Mouse (Mus musculus) embryonic facial prominence, embryonic 11.5 days (tissue): ENCODE results near the gene Tpx2. TPM values are rescaled to one million over a fixed set of nuclear protein-coding genes. Genes with fewer than 3 reads are reported as not detected.

ENCODE experiments used
- ATAC-seq: fragments of 200-750 bp; cut with Nextera tagmentation; replicated peaks from 2 replicates; pipeline ENCODE4 v1.8.0; 2017; ENCODE audit warnings: low read depth; ENCODE audit not compliant: insufficient number of reproducible peaks, low FRiP score, low TSS enrichment
- DNase-seq: peaks from one replicate; pipeline ENCODE4 v3.0.0-alpha.2; 2015; ENCODE audit warnings: low spot score
- H3K27ac ChIP-seq: fragments of 300-500 bp; sonication (generic); replicated peaks from 2 replicates; pipeline ENCODE4 v1.5.1; 2014; ENCODE audit warnings: mild to moderate bottlenecking, low read depth, low read length, control low read depth
- H3K27me3 ChIP-seq: fragments of 300-500 bp; sonication (generic); 2 replicates; pipeline ENCODE4 v1.6.1; 2014; ENCODE audit warnings: mild to moderate bottlenecking, low read length, moderate library complexity, mixed read lengths; ENCODE audit not compliant: control insufficient read depth, insufficient read depth
- H3K36me3 ChIP-seq: fragments of 300-500 bp; sonication (generic); replicated peaks from 2 replicates; pipeline ENCODE4 v1.6.1; 2014; ENCODE audit warnings: low read depth, mild to moderate bottlenecking, low read length, moderate library complexity, mixed read lengths; ENCODE audit not compliant: control insufficient read depth, insufficient read depth
- H3K4me1 ChIP-seq: fragments of 300-500 bp; sonication (generic); 2 replicates; pipeline ENCODE4 v1.6.1; 2014; ENCODE audit warnings: low read length, mixed read lengths; ENCODE audit not compliant: control insufficient read depth, insufficient read depth
- H3K4me2 ChIP-seq: fragments of 300-500 bp; sonication (generic); 2 replicates; pipeline ENCODE4 v1.6.1; 2014; ENCODE audit warnings: low read depth, mild to moderate bottlenecking, control low read depth, low read length, moderate library complexity
- H3K4me3 ChIP-seq: fragments of 300-500 bp; sonication (generic); 2 replicates; pipeline ENCODE4 v1.5.1; 2014; ENCODE audit warnings: low read depth, low read length, control low read depth
- H3K9ac ChIP-seq: fragments of 300-500 bp; sonication (generic); replicated peaks from 2 replicates; pipeline ENCODE4 v1.6.1; 2014; ENCODE audit warnings: mild to moderate bottlenecking, control low read depth, low read length
- H3K9me3 ChIP-seq: fragments of 300-500 bp; sonication (generic); replicated peaks from 2 replicates; pipeline ENCODE4 v1.6.1; 2016; ENCODE audit warnings: mild to moderate bottlenecking, low read length, inconsistent platforms, mixed read lengths; ENCODE audit not compliant: control insufficient read depth
- WGBS: fragments of 180-500 bp; shearing (Covaris S2); extraction: QIAGEN DNeasy Blood & Tissue Kit; methylation state at CpG from one replicate; pipeline ENCODE4 v1.1.7; 2014; 5-methylcytosine and 5-hydroxymethylcytosine counted together
- polyA plus RNA-seq: library from polyadenylated mRNA; unstranded; fragments of >200 nt; fragmentation: Nextera tagmentation; extraction: Ambion mirVana; gene quantifications from 2 replicates; pipeline ENCODE4 v1.2.1, GENCODE M21; 2014

Gene Tpx2
- polyA plus RNA-seq, 1 experiment from 2014 or later: 190 TPM

DNA sequence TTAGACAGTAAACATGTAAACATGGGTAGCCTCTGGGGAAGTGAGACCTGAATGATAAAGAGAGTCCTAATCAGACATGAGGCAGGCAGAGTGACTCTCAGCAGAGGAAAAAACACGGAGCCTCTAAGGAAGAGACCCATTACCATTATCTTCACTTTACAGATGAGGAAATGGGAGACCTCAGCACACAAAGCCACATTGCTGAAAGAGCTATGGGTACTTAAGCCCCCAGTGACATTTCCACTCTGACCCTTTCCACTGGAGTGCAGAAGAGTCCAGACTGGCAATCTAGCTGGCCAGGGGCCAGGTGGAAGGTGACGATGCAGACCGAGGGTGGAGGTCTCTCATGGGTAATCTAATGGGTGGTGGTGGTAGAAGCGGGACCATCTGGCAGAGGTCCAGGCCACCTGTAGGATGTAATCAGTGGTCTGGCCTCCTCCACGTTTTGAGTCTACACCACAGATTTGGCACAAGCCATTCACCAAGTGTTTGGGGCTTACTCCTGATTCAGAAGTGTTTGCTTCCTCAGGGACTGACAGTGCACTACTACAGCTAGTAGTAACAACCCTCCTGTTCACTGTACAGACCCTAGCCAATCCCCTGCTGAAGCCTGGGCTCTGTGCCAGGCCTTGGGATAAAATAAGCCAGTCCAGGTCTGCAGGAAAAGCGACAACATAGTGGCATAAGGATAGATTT lies 30.0 kb upstream of the Tpx2 start:
- Histone ChIP-seq H3K27me3 (no peaks in the 10 kb centered on the region), H3K27ac (no peak overlapping the region), H3K4me1 (peaks cover 11% of the 10 kb centered on the region), H3K9me3 (no peaks in the 10 kb centered on the region), H3K4me2 (no peak overlapping the region), H3K9ac (no peak overlapping the region), H3K4me3 (no peak overlapping the region), H3K36me3 (peaks cover 3% of the 10 kb centered on the region)
- ATAC-seq (no peak), DNase-seq (no peak)
- 69% methylated on average over 6 of the region's 6 CpGs for WGBS

DNA sequence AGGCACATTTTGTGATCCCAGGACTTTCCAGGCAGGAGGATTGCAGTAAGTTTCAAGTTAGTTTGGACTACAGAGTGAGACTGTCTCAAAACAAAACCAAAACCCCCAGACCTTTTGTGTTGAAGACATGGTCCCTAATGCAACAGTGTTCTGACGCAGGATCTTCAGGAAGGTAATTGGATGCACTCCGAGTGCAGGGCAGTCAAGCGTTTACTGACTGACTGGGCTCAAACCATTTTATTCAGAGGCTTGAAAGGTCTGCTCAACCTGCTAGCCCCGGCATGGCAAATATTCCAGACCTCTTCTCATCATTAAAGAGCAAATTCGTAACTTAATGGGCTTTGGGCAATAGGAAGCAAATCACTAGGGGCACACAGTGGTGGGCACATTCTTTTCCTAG lies 29.1 kb upstream of the Tpx2 start:
- Histone ChIP-seq H3K27ac (no peak overlapping the region), H3K9me3 (no peaks in the 10 kb centered on the region), H3K4me1 (peaks cover 11% of the 10 kb centered on the region)

GRCm38 (mm10) chr2:152819097-152819624 lies 28.6 kb upstream of the Tpx2 start:
- Histone ChIP-seq H3K27me3 (no peaks in the 10 kb centered on the region), H3K36me3 (peaks cover 3% of the 10 kb centered on the region), H3K4me1 (peaks cover 11% of the 10 kb centered on the region), H3K4me3 (no peak overlapping the region), H3K27ac (no peak overlapping the region), H3K4me2 (no peak overlapping the region), H3K9me3 (no peaks in the 10 kb centered on the region), H3K9ac (no peak overlapping the region)
- ATAC-seq (no peak), DNase-seq (no peak)
- 92% methylated on average over 3 of the region's 3 CpGs for WGBS

More for the DNA sequence above, 29.1 kb upstream of the Tpx2 start:
- H3K4me2 ChIP-seq: no peak overlapping the region
- H3K9ac ChIP-seq: no peak overlapping the region
- H3K4me3 ChIP-seq: no peak overlapping the region
- ATAC-seq (no peak), DNase-seq (no peak)
- H3K27me3 ChIP-seq: no peaks in the 10 kb centered on the region
- 76% methylated on average over 5 of the region's 5 CpGs for WGBS
- H3K36me3 ChIP-seq: peaks cover 3% of the 10 kb centered on the region

- H3K9me3 ChIP-seq: no peaks in the 10 kb centered on the region
- peaks cover 3% of the 10 kb centered on the region for H3K36me3 ChIP-seq
- no peak for ATAC-seq
- no peak for DNase-seq
- no peak overlapping the region for H3K27ac ChIP-seq
- H3K9ac ChIP-seq: no peak overlapping the region
- WGBS: 49% methylated on average over 4 of the region's 4 CpGs
- H3K4me2 ChIP-seq: no peak overlapping the region
- H3K4me3 ChIP-seq: no peak overlapping the region
- H3K27me3 ChIP-seq: no peaks in the 10 kb centered on the region
- peaks cover 11% of the 10 kb centered on the region for H3K4me1 ChIP-seq
Measured at GRCm38 (mm10) chr2:152819926-152820325, 27.8 kb upstream of the Tpx2 start.

DNA sequence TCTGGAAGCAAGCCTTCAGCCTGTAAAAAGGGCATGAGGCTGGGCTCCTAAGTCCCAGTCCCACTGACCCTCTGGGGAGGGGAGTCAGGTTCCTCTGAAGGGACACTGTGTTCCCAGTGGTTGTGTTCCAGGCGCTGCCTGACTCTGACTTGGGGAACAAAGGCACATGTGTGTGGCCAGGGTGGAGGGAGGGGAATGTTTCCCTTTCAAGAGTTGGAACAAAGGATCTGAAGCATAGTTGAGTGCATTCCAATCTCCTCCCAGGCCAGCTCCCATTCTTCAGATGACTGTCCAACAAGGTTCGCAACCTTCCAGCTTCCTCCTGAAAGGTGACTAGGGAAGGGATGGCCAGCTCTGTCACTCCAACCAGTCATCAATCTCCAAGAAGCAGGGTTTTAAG lies 27.4 kb upstream of the Tpx2 start:
- ATAC-seq: peak; percentile 51; the same call in 1 of the 2 replicates
- WGBS: 15% methylated on average over 2 of the region's 2 CpGs
- H3K27me3 ChIP-seq: no peaks in the 10 kb centered on the region
- H3K9ac ChIP-seq: no peak overlapping the region
- no peak overlapping the region for H3K4me2 ChIP-seq
- no peaks in the 10 kb centered on the region for H3K9me3 ChIP-seq
- H3K27ac ChIP-seq: peak overlapping the region; percentile 57; the same call in 1 of the 2 replicates
- DNase-seq: peak; percentile 52
- H3K36me3 ChIP-seq: peaks cover 3% of the 10 kb centered on the region
- H3K4me3 ChIP-seq: no peak overlapping the region
- H3K4me1 ChIP-seq: peaks cover 11% of the 10 kb centered on the region

GRCm38 (mm10) chr2:152821023-152821422 lies 26.7 kb upstream of the Tpx2 start:
- no peak for ATAC-seq
- Histone ChIP-seq H3K36me3 (peaks cover 3% of the 10 kb centered on the region), H3K4me2 (no peak overlapping the region), H3K27ac (peak overlapping the region; percentile 58; the same call in 1 of the 2 replicates), H3K27me3 (no peaks in the 10 kb centered on the region), H3K4me1 (peaks cover 11% of the 10 kb centered on the region), H3K4me3 (no peak overlapping the region), H3K9me3 (no peaks in the 10 kb centered on the region), H3K9ac (no peak overlapping the region; the same call in 1 of the 2 replicates)
- DNase-seq: peak; percentile 48
- 25% methylated on average over 5 of the region's 5 CpGs for WGBS

- no peak overlapping the region for H3K9ac ChIP-seq
- peaks cover 3% of the 10 kb centered on the region for H3K36me3 ChIP-seq
- no peaks in the 10 kb centered on the region for H3K9me3 ChIP-seq
- H3K27ac ChIP-seq: 0 out of 2 replicates have a peak overlapping the region, but pooled peaks have one; percentile 58
- no peak overlapping the region for H3K4me3 ChIP-seq
- H3K4me1 ChIP-seq: peaks cover 11% of the 10 kb centered on the region
- H3K4me2 ChIP-seq: no peak overlapping the region
- DNase-seq: no peak
- ATAC-seq: no peak
- H3K27me3 ChIP-seq: no peaks in the 10 kb centered on the region
Measured at GRCm38 (mm10) chr2:152821566-152821965, 26.2 kb upstream of the Tpx2 start.

DNA sequence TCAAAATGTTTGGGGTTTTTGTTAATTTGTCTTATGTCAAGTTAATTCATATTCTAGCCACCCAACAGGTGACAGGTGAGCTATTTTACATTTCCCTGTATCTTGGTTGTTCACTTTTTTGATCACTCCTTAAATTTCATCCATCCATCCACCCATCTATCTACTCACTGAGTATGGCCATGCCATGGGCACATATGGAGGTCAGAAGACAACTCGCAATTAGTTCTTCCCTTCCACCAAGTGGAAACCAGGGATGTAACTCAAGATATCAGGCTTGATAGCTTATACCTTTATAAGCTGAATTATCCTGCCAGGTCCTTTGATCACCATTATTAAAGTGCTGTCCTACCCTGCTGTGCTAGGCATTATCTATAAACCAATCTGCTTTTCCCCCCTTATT lies 24.0 kb upstream of the Tpx2 start:
- Histone ChIP-seq H3K36me3 (peaks cover 3% of the 10 kb centered on the region), H3K4me1 (peaks cover 8% of the 10 kb centered on the region), H3K4me3 (no peak overlapping the region), H3K27ac (no peak overlapping the region), H3K9me3 (no peaks in the 10 kb centered on the region), H3K4me2 (no peak overlapping the region), H3K27me3 (no peaks in the 10 kb centered on the region), H3K9ac (no peak overlapping the region)
- no peak for ATAC-seq
- no peak for DNase-seq
- WGBS: 86% methylated on average over 1 of the region's 1 CpGs
